Mouse (Mus musculus) liver, embryonic 11.5 days (tissue): ENCODE data around the gene Rtp1. TPM values are rescaled to one million over a fixed set of nuclear protein-coding genes. Genes with fewer than 3 reads are reported as not detected.

Experiments used
- ATAC-seq: fragments of 200-750 bp; cut with Nextera tagmentation; replicated peaks from 2 replicates; pipeline ENCODE4 v1.8.0; 2017; ENCODE audit warnings: moderate number of reproducible peaks, mild to moderate bottlenecking, moderate TSS enrichment, moderate library complexity; ENCODE audit not compliant: low FRiP score
- DNase-seq: peaks from one replicate; pipeline ENCODE4 v3.0.0-alpha.2; 2017; ENCODE audit warnings: low spot score
- H3K27ac ChIP-seq: fragments of 300-500 bp; sonication (generic); 2 replicates; pipeline ENCODE4 v1.5.1; 2014; ENCODE audit warnings: mild to moderate bottlenecking, low read depth, low read length, control low read depth
- H3K27me3 ChIP-seq: fragments of 300-500 bp; sonication (generic); replicated peaks from 2 replicates; pipeline ENCODE4 v1.6.1; 2014; ENCODE audit warnings: low read length, mixed read lengths; ENCODE audit not compliant: control insufficient read depth, insufficient read depth
- H3K36me3 ChIP-seq: fragments of 300-500 bp; sonication (generic); 2 replicates; pipeline ENCODE4 v1.6.1; 2014; ENCODE audit warnings: mild to moderate bottlenecking, low read length, moderate library complexity, mixed read lengths; ENCODE audit not compliant: control insufficient read depth, insufficient read depth
- H3K4me1 ChIP-seq: fragments of 300-500 bp; sonication (generic); replicated peaks from 2 replicates; pipeline ENCODE4 v1.6.1; 2014; ENCODE audit warnings: low read length, mixed read lengths; ENCODE audit not compliant: control insufficient read depth, insufficient read depth
- H3K4me2 ChIP-seq: fragments of 300-500 bp; sonication (generic); 2 replicates; pipeline ENCODE4 v1.6.1; 2014; ENCODE audit warnings: mild to moderate bottlenecking, control low read depth, moderate library complexity
- H3K4me3 ChIP-seq: fragments of 300-500 bp; sonication (generic); 2 replicates; pipeline ENCODE4 v1.5.1; 2014; ENCODE audit warnings: low read depth, low read length, control low read depth
- H3K9ac ChIP-seq: fragments of 300-500 bp; sonication (generic); 2 replicates; pipeline ENCODE4 v1.6.1; 2014; ENCODE audit warnings: low read depth, low read length, control low read depth
- H3K9me3 ChIP-seq: fragments of 300-500 bp; sonication (generic); 2 replicates; pipeline ENCODE4 v1.6.1; 2016; ENCODE audit warnings: low read length, inconsistent platforms, mixed read lengths; ENCODE audit not compliant: control insufficient read depth
- WGBS: fragments of 180-500 bp; shearing (Covaris S2); extraction: QIAGEN DNeasy Blood & Tissue Kit; methylation state at CpG from one replicate; pipeline ENCODE4 v1.1.7; 2014; 5-methylcytosine and 5-hydroxymethylcytosine counted together
- polyA plus RNA-seq: library from polyadenylated mRNA; unstranded; fragments of >200 nt; fragmentation: Nextera tagmentation; extraction: Ambion mirVana; gene quantifications from 2 replicates; pipeline ENCODE4 v1.2.1, GENCODE M21; 2014

Gene Rtp1
- polyA plus RNA-seq: not detected in 2 replicates

GRCm38 (mm10) chr16:23428647-23429319 lies at the start of gene Rtp1:
Gene Rtp1 (plus strand): TSS chr16:23429133.
- no peak within 1 kb of the TSS for H3K27ac ChIP-seq
- no peaks in the 10 kb centered on the region for H3K4me1 ChIP-seq
- 80% methylated on average over 7 of the region's 7 CpGs for WGBS
- no peak within 1 kb of the TSS for H3K9ac ChIP-seq
- DNase-seq (no peak), ATAC-seq (no peak)
- no peak within 1 kb of the TSS for H3K4me3 ChIP-seq
- H3K4me2 ChIP-seq: no peak within 1 kb of the TSS
- no peaks in the 10 kb centered on the region for H3K36me3 ChIP-seq
- H3K27me3 ChIP-seq: no peaks in the 10 kb centered on the region
- H3K9me3 ChIP-seq: no peaks in the 10 kb centered on the region

DNA sequence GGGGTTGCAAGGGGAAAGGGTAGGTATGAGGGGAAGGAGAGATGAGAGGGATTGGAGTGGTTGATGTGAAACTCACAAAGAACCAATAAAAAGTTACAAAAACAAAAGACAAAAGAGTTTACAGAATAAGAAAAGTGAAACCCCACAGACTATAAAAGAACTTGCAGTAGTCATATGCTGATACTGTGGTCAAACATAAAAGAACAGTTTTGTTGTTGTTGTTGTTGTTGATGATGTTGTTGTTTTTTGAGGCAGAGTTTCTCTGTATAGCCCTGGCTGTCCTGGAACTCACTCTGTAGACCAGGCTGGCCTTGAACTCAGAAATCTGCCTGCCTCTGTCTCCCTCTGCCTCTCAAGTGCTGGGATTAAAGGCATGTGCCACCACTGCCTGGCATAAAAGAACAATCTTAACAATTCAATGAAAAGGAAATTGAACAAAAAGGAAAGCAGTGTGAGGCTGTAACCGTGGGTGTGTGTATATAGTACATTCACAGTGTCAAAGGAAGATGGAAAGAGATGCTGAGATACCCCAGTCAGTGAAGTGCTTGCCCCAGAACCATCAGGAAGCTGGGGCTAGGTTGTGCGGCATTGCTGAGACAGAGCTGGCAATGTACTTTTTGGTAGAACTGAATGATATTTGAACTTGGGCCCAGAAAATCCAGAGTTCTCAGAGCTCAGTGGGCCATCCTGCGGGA lies 49.2 kb upstream of the Rtp1 start:
- Histone ChIP-seq H3K27me3 (no peaks in the 10 kb centered on the region), H3K4me3 (no peak overlapping the region), H3K9me3 (no peaks in the 10 kb centered on the region), H3K36me3 (no peaks in the 10 kb centered on the region), H3K4me1 (no peaks in the 10 kb centered on the region), H3K9ac (no peak overlapping the region), H3K4me2 (no peak overlapping the region), H3K27ac (no peak overlapping the region)
- ATAC-seq (no peak), DNase-seq (no peak)
- WGBS: 81% methylated on average over 3 of the region's 3 CpGs

- H3K9me3 ChIP-seq: no peaks in the 10 kb centered on the region
- H3K4me2 ChIP-seq: no peak overlapping the region
- no peak overlapping the region for H3K9ac ChIP-seq
- no peaks in the 10 kb centered on the region for H3K36me3 ChIP-seq
- H3K27ac ChIP-seq: no peak overlapping the region
- DNase-seq: no peak
- ATAC-seq: no peak
- H3K4me3 ChIP-seq: no peak overlapping the region
- no peaks in the 10 kb centered on the region for H3K4me1 ChIP-seq
- no peaks in the 10 kb centered on the region for H3K27me3 ChIP-seq
Observed at GRCm38 (mm10) chr16:23384304-23384703, 44.6 kb upstream of the Rtp1 start.

DNA sequence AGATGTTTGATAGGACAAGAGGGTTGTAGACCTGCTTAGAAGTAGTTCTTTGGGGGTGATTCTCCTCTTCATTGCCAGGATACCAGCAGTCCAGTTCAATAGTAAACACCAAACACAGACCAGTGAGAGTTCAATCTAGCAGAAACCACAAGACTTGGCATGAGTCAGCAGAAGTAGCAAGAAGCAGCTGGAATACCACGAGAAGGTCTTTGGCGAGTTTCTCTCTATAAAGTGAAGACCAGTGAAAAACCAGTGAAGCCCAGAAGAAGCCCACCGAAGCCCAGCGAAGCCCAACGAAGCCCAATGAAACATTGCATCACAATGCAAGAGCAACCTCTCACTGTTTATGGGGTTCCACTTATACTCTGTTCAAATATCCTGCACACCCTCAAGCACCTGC lies 31.0 kb upstream of the Rtp1 start:
- Histone ChIP-seq H3K36me3 (no peaks in the 10 kb centered on the region), H3K9ac (no peak overlapping the region), H3K9me3 (no peaks in the 10 kb centered on the region), H3K27me3 (no peaks in the 10 kb centered on the region), H3K4me1 (peaks cover 4% of the 10 kb centered on the region; the same call in 1 of the 2 replicates), H3K4me3 (no peak overlapping the region), H3K4me2 (no peak overlapping the region), H3K27ac (no peak overlapping the region)
- 68% methylated on average over 5 of the region's 5 CpGs for WGBS
- DNase-seq: no peak
- ATAC-seq: no peak

GRCm38 (mm10) chr16:23401463-23401862 lies 27.5 kb upstream of the Rtp1 start:
- DNase-seq (no peak), ATAC-seq (peak; percentile 72; the same call in 1 of the 2 replicates)
- WGBS: 15% methylated on average over 4 of the region's 4 CpGs

GRCm38 (mm10) chr16:23401959-23402358 lies 27.0 kb upstream of the Rtp1 start:
- Histone ChIP-seq H3K4me1 (peaks cover 4% of the 10 kb centered on the region; the same call in 1 of the 2 replicates), H3K36me3 (no peaks in the 10 kb centered on the region), H3K4me2 (no peak overlapping the region), H3K9me3 (no peaks in the 10 kb centered on the region), H3K27ac (no peak overlapping the region), H3K4me3 (no peak overlapping the region), H3K27me3 (no peaks in the 10 kb centered on the region), H3K9ac (no peak overlapping the region)
- ATAC-seq (no peak), DNase-seq (no peak)
- WGBS: 54% methylated on average over 3 of the region's 3 CpGs

More at GRCm38 (mm10) chr16:23401463-23401862, 27.5 kb upstream of the Rtp1 start:
- H3K4me3 ChIP-seq: no peak overlapping the region
- H3K9me3 ChIP-seq: no peaks in the 10 kb centered on the region
- H3K27ac ChIP-seq: no peak overlapping the region
- H3K36me3 ChIP-seq: no peaks in the 10 kb centered on the region
- no peak overlapping the region for H3K4me2 ChIP-seq
- H3K27me3 ChIP-seq: no peaks in the 10 kb centered on the region
- no peak overlapping the region for H3K9ac ChIP-seq
- peaks cover 4% of the 10 kb centered on the region; the same call in 1 of the 2 replicates for H3K4me1 ChIP-seq

- DNase-seq (peak; percentile 66), ATAC-seq (no peak)
- WGBS: 43% methylated on average over 8 of the region's 8 CpGs
- Histone ChIP-seq H3K9ac (no peak overlapping the region), H3K27me3 (no peaks in the 10 kb centered on the region), H3K27ac (no peak overlapping the region), H3K4me3 (no peak overlapping the region), H3K4me1 (peaks cover 4% of the 10 kb centered on the region; the same call in 1 of the 2 replicates), H3K36me3 (no peaks in the 10 kb centered on the region), H3K4me2 (no peak overlapping the region), H3K9me3 (no peaks in the 10 kb centered on the region)
Observed at GRCm38 (mm10) chr16:23403008-23403755, 25.8 kb upstream of the Rtp1 start.

DNA sequence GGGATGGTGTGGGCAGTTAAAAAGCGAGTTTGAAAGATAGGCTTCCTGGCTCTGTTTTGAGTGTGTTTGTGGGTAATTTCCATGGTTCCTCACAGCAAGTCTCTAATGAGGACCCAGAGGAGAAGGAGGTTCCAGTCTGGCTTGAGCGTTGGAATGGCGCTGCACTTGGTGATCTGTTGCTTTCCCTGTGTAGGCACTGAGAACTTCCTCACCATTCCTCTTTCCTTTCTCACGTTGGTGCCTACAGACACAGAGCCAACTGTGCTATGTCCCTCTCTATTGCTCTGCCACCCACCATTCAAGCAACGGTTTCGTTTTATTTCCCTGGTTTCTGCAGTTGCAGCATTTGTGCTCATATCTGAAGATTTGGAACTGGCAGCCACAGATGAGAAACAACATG lies 16.0 kb upstream of the Rtp1 start:
- no peaks in the 10 kb centered on the region for H3K36me3 ChIP-seq

More for the DNA sequence above, 16.0 kb upstream of the Rtp1 start:
- no peak for ATAC-seq
- Histone ChIP-seq H3K27ac (no peak overlapping the region), H3K9ac (no peak overlapping the region), H3K4me1 (peaks cover 3% of the 10 kb centered on the region; the same call in 1 of the 2 replicates), H3K9me3 (no peaks in the 10 kb centered on the region), H3K4me3 (no peak overlapping the region), H3K27me3 (no peaks in the 10 kb centered on the region), H3K4me2 (no peak overlapping the region)
- DNase-seq: no peak
- 73% methylated on average over 6 of the region's 6 CpGs for WGBS
